Mouse (Mus musculus): ENCODE results near the gene Dennd1a.

The Dennd1a gene

DNA sequence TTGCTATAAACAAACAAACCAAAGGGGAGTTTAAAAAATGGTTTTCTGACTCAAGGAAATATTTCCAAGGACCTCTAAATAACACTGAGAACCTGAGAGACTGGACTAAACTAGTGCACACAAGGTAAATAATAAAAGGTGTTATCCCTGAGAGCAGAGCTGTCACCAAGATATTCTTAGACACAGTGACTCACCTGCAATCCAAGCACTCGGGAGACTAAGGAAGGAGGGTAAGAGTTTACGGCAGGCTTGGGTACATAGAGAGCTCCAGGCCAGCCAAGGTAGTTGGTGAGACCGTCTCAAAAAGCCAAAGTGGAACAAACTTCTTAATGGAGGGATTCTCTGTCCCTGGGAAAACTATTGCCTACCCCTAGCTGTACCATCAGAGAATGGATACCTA, 118.6 kb downstream of the Dennd1a start:
- in situ Hi-C loops (cut with MboI, MseI), result no loop called here

DNA sequence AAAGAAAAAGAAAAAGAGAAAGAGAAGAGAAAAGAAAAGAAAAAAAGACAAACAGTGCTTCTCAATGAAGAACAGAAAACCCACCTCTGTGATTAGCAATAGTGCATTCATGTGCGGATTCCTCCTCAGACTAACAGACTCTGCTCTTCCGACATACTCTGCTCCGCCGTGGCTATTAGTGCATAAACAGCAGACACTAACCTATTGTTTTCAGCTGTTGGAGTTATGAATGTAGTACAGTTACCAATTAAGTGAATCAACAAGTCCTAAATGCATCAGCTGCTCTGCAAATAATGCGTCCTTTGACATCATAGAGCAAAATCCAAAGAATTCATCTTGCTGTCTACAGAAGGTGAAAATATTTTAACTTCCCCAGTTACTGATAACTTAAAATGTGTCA, 121.2 kb downstream of the Dennd1a start:
- in situ Hi-C loops (cut with MboI, MseI), result no loop called here

DNA sequence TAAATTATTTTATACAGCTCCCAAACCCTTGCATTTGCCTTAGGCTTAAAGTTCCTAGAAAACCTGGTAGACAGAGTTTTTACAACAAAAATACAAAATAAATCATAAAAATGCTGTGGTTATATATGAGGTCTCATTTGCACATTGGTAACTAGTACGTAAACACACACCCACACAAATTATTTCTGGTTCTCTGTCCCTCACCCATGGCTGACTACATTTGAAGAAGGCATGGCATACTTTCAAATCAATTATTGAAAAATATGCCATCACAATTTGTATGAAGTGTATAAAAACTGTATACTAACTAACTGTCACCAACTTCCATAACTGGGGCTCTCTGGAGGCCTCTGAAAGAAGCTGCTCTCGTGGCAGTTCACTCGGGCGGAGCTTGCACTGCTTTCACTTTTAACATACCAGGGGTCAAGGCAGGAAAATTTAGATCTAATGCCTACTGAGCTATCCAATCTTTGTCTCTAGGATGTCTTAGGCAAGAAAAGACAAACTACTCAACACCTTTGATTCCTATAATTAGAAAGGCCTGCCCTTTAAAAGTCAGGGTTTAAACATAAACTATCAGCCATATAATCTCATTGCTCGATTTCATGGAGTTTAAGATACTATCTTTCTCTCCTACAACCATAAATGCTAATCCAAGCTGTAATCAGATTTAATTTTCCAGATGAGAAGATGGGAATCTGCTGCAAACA, 122.7 kb downstream of the Dennd1a start:
- in situ Hi-C loops (cut with MboI, MseI), result no loop called here

DNA sequence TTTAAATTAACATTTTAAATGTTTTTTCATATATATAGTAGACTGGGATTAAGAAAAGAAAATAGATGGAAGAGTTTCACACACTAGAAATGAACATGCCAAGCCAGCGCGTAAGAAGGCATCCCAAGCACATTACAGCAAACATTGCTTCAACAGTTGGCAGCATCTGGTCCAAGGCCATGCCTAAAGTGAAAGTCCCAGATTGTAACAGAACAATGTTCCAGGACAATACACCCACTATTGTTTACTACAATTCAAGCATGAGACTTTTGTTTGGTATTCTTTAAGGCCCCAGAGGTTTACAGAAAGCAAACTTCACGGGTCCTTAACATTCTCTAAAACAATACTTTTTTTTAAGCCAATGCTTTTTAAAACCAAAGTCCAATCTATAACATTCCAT, 124.7 kb downstream of the Dennd1a start:
- in situ Hi-C loops (cut with MboI, MseI), result no loop called here

DNA sequence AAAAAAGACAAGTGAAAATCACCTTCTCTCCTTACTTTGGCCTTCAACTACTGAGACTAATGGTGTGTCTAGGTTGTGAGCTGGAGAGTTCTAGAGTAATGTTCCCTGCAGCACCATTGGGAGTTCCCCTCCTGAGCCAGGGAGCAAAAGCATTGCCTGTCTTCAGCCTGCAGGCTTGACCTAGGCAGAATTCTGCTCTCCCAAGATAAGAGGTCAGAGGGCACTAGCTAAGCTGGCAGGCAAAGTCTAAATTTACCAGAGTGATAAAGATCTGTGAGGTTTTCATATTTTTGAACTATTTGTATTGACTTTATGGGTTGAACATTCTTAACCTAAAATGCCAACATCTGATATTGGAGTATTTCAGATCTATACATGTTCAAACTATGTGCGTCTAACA, 125.7 kb downstream of the Dennd1a start:
- in situ Hi-C loops (cut with MboI, MseI), result no loop called here

DNA sequence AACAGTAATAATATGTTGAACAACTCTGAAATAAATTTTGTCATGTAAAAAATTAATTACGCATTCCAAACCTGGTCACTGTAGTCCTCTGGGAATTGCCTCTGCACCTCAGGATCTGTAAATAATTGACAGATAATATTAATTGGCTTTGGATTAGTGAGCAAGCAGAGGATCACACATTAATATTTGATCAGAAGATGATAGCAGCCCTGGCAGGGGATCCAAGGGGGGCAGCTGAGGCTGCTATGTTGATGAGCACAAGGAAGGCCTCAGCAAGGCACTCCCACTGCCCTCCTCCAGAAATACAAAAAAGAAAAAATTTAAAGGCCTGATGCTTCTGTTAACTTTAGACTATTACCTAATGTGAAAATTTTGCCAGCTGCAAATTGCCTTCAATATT, 127.5 kb downstream of the Dennd1a start:
- in situ Hi-C loops (cut with MboI, MseI), result no loop called here

DNA sequence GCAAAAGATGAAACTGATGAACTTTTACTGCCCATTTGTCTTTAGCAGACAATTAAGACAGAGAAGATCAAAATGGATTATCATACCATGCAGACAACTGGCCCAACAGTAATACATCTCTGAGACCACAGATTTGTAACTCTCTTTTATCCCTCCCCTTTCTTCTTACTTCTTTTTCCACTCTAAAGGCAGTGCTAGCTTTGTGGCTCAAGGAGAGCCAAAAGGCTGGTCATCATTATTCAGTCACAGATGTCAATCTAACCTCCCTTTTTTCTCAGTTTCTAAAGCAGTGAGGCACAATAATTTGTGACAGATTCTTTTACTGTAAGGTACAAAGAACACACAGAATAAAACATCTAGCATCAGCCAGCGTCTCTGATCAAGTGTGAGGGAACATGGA, 130.2 kb downstream of the Dennd1a start:
- in situ Hi-C loops (cut with MboI, MseI), result no loop called here

DNA sequence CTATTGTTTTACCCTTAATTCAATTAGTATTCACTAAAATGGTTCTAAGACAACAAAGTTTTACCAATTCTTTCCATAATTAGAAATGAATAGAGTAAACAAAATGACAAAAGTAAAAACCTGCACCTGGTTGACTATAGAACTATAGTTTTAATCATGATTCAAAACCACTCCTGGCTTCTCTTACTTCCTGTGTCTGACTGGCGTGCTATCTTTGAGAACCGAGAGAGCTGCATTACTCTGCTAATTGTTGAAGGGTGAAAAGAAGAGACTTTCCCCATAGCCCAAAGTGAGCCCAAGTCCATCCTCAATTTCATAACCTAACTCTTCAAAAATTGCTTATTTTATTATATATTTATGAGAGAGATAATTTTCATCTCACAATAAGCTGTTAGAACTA, 131.2 kb downstream of the Dennd1a start:
- in situ Hi-C loops (cut with MboI, MseI), result no loop called here

DNA sequence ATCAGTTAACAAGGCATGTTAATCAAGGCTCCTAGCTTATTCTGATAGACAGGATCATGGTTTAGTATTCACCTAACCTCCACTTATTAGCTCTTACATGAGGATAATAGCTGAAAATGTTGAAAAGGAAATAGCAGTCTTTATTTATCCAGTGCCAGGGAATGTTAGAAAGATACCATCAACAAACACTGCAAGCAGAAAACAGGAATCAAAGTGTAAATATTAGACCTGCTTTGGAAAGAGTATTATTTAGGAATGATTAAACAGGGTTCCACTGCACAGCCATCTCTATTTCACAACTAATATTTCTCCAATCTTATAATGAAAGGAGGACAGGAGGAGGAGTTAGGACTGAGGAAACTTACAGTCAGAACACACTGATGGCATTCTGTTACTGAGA, 142.4 kb downstream of the Dennd1a start:
- in situ Hi-C loops (cut with MboI, MseI), result no loop called here

DNA sequence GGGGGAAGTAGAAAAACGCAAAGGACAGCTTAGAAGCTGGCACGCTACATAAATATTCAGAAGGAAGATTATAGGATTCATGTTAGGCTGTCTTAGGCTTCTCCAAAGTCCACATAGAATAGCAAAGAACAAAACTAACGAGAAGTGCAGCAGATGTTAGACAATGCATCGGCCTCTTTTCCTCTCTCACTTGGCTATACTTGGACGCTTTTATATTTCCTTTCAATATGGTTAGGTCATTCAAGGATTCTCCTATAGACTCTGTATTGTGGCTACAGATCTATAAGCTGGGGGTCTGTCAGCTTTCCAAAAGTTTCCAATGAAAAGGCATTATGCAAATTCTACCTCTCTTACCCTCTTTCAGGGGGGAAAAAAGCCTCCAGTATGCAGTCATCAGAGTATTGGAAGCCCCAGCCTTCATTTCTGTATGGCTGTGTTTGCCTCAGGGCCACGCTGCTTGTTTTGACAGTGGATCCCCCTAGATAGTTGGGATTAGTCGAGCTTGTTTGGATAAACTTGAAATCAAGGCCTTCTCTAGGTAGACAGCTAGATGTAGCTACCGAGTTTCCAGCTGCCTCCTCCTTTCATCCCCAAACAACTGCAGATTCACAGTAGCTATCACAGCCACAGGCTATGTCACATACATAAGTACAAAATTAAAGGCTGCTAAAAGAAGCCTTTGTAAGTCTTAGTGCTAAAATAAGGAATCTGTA, 143.0 kb downstream of the Dennd1a start:
- in situ Hi-C loops (cut with MboI, MseI), result no loop called here

DNA sequence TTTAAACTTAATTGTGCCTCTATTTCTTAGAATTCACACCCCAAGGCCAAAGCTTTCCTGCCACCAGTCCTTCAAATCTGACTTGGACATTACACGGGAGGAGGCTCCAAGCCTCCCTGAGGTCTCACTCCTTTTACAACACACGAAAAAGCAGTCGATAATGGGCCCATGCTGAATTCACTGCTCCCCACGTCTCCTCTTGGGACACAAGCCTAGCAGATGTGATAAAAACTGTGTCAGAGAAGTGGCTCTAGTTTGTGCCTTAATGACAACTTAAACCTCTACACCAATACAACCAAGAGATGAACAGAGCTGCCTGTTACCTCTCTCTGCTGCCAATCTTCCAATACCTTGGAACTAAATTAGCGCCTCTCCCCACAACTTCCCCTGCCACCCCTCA, 144.3 kb downstream of the Dennd1a start:
- in situ Hi-C loops (cut with MboI, MseI), result no loop called here

DNA sequence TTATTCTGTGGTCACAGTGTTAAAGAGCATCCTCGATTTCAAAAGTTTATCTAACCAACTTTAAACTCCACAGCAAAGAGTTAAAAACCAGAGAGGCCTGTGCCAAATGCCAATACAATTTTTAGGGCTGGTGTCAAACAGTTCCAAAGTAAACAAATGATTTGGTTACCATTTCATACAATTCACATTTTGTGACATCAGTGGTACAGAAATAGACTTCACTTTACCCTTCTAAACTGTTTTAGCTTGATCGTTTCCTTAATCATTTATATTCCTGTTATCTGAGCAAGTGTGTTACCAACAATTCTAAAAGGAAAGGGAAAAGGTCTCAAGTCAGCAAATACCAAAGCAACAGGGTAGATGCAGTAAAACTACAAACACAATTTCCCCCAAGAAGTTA, 145.0 kb downstream of the Dennd1a start:
- in situ Hi-C loops (cut with MboI, MseI), result no loop called here

DNA sequence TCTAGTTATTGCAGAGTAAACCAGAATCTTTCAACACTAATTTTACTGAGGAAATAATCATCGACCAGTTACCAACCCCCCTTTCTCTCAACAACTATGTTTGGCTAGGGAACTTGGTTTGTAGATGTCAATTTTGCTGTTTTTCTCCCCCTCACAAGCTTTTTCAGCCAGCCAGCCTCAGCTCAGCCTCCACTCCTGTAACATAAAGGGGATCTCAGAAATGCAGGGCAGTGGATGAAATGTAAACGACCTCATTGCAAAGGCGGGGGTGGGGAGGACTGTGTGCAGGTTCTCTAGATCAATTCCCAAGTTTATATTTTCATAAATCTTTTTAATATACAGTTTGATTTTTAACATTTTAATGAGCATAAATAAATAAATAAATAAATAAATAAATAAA, 147.7 kb downstream of the Dennd1a start:
- in situ Hi-C loops (cut with MboI, MseI), result loop anchor here in 1 of 2 experiments (10.0 kb wide), 1 partner anchor 735 kb away; no protein-coding TSS in a partner anchor

DNA sequence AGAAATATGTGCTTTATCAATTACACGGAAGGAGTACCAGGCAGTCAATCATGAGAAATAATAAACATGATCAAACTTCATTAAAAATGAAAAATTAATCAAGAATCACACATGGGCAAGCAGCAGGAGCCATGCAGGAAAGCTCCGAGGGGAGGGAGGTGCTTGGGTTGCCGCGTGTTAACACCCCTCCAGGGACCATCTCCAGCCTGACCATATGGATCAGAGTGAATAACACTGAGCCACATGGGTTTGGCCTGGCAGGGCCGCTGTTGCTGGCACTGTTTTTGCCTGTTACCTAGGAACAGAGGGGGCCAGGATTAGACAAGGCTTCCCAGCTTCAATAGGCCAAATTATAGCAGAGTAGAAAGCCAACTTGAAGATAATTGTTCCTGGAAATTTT, 150.1 kb downstream of the Dennd1a start:
- in situ Hi-C loops (cut with MboI, MseI), result loop anchor here in 1 of 2 experiments (10.0 kb wide), 1 partner anchor 732 kb away; no protein-coding TSS in a partner anchor

DNA sequence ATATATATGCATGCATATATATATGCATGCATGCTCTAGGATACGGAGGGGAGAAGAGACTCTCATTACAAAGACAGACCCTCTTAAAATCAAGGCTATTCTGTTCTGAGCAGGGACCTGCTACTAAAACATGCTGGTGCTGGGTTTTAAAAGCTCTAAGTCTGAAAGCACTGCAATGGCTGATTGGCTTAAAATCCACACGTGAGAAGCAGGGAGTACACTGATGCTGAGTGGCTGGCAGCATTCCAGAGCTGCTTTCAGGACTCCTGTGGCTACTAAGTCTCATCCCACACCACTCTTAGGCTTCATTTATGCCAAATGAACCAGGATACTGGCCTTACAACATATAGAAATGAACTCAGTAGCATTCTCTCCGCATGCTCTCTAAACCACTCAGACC, 151.8 kb downstream of the Dennd1a start:
- in situ Hi-C loops (cut with MboI, MseI), result loop anchor here in 1 of 2 experiments (10.0 kb wide), 1 partner anchor 731 kb away; no protein-coding TSS in a partner anchor

DNA sequence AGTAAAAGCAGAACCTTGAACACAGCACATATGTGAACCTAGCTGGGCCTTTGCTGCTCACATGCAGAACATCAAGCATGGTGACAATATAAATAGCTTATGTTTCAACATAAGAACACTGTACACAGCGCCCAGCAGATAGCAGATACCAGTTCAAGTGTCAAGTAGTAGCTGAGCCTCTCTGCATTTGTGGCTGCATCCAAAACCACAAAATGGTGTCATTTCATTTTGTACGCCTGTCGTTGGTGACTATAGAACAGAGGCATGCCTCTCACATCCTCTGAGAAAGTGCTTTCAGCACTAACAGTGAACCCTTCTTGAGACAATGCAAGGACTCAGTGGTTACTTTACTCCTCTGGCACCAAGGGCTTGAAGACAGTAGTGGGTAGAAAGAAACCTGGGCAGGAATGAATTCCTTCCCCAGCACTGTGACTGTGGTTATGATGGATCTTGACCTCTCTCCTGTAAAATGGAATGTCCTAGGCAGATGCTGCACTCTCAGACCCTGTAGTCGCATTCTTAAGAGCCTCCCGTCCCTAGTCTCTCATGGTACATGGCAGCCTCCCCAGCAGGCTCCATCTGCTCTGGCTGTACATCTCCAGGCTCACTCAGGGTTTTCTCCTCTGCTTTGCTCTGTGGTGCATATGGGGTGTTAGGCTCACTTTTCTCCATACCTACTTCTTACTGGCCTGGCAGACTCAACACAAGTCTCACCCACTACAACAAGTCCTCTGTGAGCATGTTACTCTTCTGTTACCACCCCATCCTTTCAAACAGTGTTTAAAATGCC, 154.0 kb downstream of the Dennd1a start:
- in situ Hi-C loops (cut with MboI, MseI), result loop anchor here in 1 of 2 experiments (10.0 kb wide), 1 partner anchor 728 kb away; no protein-coding TSS in a partner anchor

DNA sequence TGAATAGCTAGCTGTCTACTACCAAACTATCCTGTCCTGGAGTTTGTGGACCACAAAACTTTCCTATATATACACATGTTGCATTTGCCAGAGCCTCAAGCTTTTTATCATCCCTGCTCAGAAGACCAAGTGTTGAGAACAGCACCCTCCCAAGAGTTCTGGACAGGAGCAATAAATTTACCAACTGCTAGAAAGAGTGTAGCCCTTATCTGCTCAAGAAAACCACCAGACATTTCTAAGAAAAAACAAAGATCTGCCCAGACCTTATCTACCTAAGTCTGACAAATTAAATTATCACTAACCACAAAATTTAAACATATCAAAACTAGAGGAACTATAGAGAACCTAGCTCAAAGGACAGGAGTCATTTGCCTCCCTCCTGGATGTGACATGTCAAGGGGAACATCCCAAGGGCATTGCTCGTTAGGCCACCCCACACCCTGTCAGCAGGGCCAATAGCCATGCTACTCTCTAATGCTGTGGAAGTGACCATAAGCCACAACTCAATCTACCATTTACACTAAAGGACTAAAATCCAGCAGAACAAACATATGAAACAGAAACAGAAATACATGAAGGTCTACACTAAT, 154.9 kb downstream of the Dennd1a start:
- in situ Hi-C loops (cut with MboI, MseI), result loop anchor here in 1 of 2 experiments (10.0 kb wide), 1 partner anchor 728 kb away; no protein-coding TSS in a partner anchor

DNA sequence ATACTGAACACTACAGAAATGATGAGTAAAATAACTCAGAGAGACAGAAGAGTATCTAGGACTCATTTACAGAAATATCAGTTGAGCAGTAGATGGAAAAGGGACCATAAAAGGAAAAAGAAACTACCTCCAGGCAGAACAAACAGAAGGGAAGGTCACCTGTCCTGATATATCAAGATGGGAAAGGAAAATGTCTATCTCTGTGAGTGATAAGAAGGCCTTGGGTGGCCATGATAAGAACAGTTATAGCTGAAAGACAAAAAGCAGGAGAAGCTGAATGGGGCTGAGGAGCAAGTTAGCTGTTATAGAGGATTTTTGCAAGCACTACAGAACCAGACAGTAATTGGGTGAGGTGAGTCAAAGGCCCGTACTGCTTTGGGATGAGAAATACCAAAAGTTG, 155.7 kb downstream of the Dennd1a start:
- in situ Hi-C loops (cut with MboI, MseI), result loop anchor here in 1 of 2 experiments (10.0 kb wide), 1 partner anchor 727 kb away; no protein-coding TSS in a partner anchor

DNA sequence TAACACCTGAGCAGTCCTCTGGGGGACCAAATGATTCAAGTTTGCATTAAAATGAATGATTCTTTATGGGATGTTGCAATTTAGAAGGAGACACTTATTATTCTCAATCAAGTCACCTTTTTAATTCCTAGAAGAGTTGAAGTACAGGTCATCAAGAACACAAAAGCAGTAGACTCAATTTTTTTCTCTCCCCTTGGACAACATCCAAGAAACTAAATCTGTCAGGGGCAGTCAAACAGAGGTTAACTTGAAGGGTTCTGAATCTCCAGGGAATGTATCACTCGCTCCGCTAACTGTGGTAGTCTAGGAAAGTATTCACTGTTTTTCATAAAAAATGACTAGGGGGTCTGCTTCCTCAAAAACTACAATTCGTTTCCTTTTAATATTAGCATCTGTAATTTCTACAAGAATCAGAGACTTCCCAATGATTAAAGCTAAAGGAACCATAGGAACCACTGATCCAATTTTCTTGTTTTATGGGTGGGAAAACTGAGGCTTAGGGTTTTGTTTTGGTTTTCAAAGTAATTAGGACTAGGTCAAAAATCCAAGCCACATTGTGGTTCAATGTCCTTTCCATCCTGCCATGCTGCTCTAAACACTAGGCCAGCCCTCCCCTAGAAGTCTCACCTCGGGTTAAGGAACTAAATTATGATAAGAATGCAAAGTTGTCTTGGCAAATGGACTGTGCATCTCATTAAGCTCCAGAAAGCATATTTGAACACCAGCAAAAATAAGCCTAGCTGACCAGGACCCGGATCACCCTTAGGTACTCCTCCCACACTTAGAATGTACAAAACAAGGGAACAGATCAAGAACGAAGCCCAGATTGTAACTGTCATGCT, 157.0 kb downstream of the Dennd1a start:
- in situ Hi-C loops (cut with MboI, MseI), result loop anchor here in 1 of 2 experiments (10.0 kb wide), 1 partner anchor 725 kb away; no protein-coding TSS in a partner anchor

DNA sequence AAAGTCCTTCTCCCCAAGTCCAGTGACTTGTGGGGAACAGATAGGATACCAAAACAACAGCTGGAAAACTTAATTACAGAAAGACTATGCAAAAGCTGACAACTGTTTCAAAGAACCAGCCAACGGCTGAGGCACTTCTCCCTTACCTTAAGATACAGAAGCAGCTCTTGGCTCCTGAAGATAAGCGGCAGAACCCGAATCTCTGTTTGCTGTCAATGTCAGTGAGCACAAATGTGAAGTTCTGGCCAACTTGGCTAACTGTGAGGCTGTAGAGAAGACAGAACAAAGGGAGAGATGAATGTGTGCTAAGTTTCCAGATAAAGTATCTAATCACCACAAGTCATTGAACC, 160.8 kb downstream of the Dennd1a start:
- in situ Hi-C loops (cut with MboI, MseI), result no loop called here
